24 mouse cellular contexts compared by ENCODE assay signal in genomic region chr6:137002169-137002514, GRCm38 (mm10).
"Had no signal": no experiment of that assay in that cellular context is flagged by ENCODE, and none has a peak within 500 bp of the region (broad histone marks: within the 10 kb centered on the region; RNA-seq: fewer than 3 reads in every experiment).

No protein-coding gene starts in this region.

- H3K9ac ChIP-seq: heart, embryonic 12.5 days; hindbrain, embryonic 12.5 days; hindbrain, embryonic 14.5 days; kidney, embryonic 15.5 days; limb, embryonic 13.5 days; limb, embryonic 15.5 days had no signal

- H3K9me3 ChIP-seq: heart, embryonic 10.5 days; heart, embryonic 12.5 days; hindbrain, embryonic 10.5 days; hindbrain, embryonic 12.5 days; kidney, embryonic 15.5 days; limb, embryonic 13.5 days; limb, embryonic 15.5 days had no signal

- H3K36me3 ChIP-seq: heart, embryonic 10.5 days; heart, embryonic 12.5 days; hindbrain, embryonic 10.5 days; hindbrain, embryonic 12.5 days; kidney, embryonic 15.5 days; limb, embryonic 13.5 days; limb, embryonic 15.5 days had no signal

- H3K4me1 ChIP-seq: heart, embryonic 10.5 days; hindbrain, embryonic 10.5 days; hindbrain, embryonic 12.5 days; limb, embryonic 13.5 days; limb, embryonic 15.5 days had no signal

- H3K4me2 ChIP-seq: heart, embryonic 12.5 days; hindbrain, embryonic 12.5 days; hindbrain, embryonic 14.5 days; kidney, embryonic 15.5 days; limb, embryonic 13.5 days; limb, embryonic 15.5 days had no signal

- DNase-seq: gastrocnemius, adult 2 months; gastrocnemius, postnatal 10 days; gastrocnemius, postnatal 25 days; heart, adult 18-20 months; heart, postnatal 10 days; heart, postnatal 4 days; kidney, adult 11 months; kidney, adult 2 months; kidney, adult 9 months; kidney, postnatal 14 days; kidney, postnatal 36 days; layer of hippocampus, adult 9-11 months; layer of hippocampus, postnatal 36 days; left cerebral cortex, postnatal 4 days had no signal

- H3K4me3 ChIP-seq: gastrocnemius, adult 2 months; heart, embryonic 10.5 days; heart, embryonic 12.5 days; hindbrain, embryonic 10.5 days; hindbrain, embryonic 12.5 days; kidney, embryonic 15.5 days; limb, embryonic 13.5 days; limb, embryonic 15.5 days had no signal

- H3K27ac ChIP-seq: gastrocnemius, adult 2 months; heart, embryonic 10.5 days; hindbrain, embryonic 10.5 days; hindbrain, embryonic 12.5 days; hindbrain, embryonic 14.5 days; kidney, embryonic 15.5 days; kidney, postnatal 0 days; limb, embryonic 13.5 days; limb, embryonic 15.5 days had no signal

- H3K27me3 ChIP-seq: heart, embryonic 12.5 days; hindbrain, embryonic 12.5 days; kidney, embryonic 15.5 days; limb, embryonic 13.5 days; limb, embryonic 15.5 days had no signal

- ATAC-seq: inflammation-experienced regulatory T-cells, adult 6 months had no signal
